Mouse (Mus musculus): ENCODE data around the gene Card9. TPM values are rescaled to one million over a fixed set of nuclear protein-coding genes. Genes with fewer than 3 reads are reported as not detected.
"Not testable (repeated sequence)": the region's sequence is repeated elsewhere in the genome, so short reads cannot be mapped to it uniquely, and the experiment has no call there.

The Card9 gene
- polyA plus RNA-seq, 1 experiment from 2014 or later = 0.62 TPM

- Histone ChIP-seq H3K4me1 (peaks cover 23% of the 10 kb centered on the region), H3K9me3 (no peaks in the 10 kb centered on the region), H3K27ac (peak overlapping the region; percentile 92), H3K27me3 (ENCODE audit: insufficient read depth, poor library complexity, severe bottlenecking) (no peaks in the 10 kb centered on the region), H3K36me3 (peaks cover 74% of the 10 kb centered on the region), H3K4me3 (peak overlapping the region; percentile 95)
- under 1% methylated on average over 45 of the region's 45 CpGs for WGBS
- no peak for DNase-seq (ENCODE audit: low spot score)
Observed at GRCm38 (mm10) chr2:26388682-26389153, 28.0 kb upstream of the Card9 start.

- no peaks in the 10 kb centered on the region for H3K27me3 ChIP-seq (ENCODE audit: insufficient read depth, poor library complexity, severe bottlenecking)
- H3K4me1 ChIP-seq = peaks cover 23% of the 10 kb centered on the region
- peak overlapping the region; percentile 95 for H3K4me3 ChIP-seq
- DNase-seq (ENCODE audit: low spot score) = no peak
- peaks cover 74% of the 10 kb centered on the region for H3K36me3 ChIP-seq
- no peak overlapping the region; the same call in 1 of the 2 replicates for H3K27ac ChIP-seq
- H3K9me3 ChIP-seq = no peaks in the 10 kb centered on the region
- 90% methylated on average over 3 of the region's 3 CpGs for WGBS
Observed at GRCm38 (mm10) chr2:26387713-26388112, 27.0 kb upstream of the Card9 start.

- H3K27me3 ChIP-seq (ENCODE audit: insufficient read depth, poor library complexity, severe bottlenecking); DNase-seq (ENCODE audit: low spot score); H3K9me3 ChIP-seq; H3K4me1 ChIP-seq: not testable (repeated sequence)
- 30% methylated on average over 6 of the region's 6 CpGs for WGBS
- Histone ChIP-seq H3K36me3 (peaks cover 71% of the 10 kb centered on the region), H3K27ac (peak overlapping the region; percentile 83), H3K4me3 (peak overlapping the region; percentile 81)
Observed at GRCm38 (mm10) chr2:26380871-26381270, 20.2 kb upstream of the Card9 start.

GRCm38 (mm10) chr2:26380131-26380771 is 19.5 kb upstream of the Card9 start, which contains the start of gene Snapc4:
Gene Snapc4 (minus strand): TSS chr2:26380653.
- Histone ChIP-seq H3K9me3 (no peaks in the 10 kb centered on the region), H3K4me1 (peaks cover 3% of the 10 kb centered on the region; the same call in 1 of the 2 replicates), H3K4me3 (peak within 1 kb of the TSS; percentile 81), H3K27me3 (ENCODE audit: insufficient read depth, poor library complexity, severe bottlenecking) (no peaks in the 10 kb centered on the region), H3K36me3 (peaks cover 71% of the 10 kb centered on the region), H3K27ac (peak within 1 kb of the TSS; percentile 83)
- peak; percentile 96 for DNase-seq (ENCODE audit: low spot score)
- under 1% methylated on average over 38 of the region's 38 CpGs for WGBS

- Histone ChIP-seq H3K27me3 (ENCODE audit: insufficient read depth, poor library complexity, severe bottlenecking) (no peaks in the 10 kb centered on the region), H3K4me3 (no peak overlapping the region), H3K4me1 (no peaks in the 10 kb centered on the region), H3K36me3 (peaks cover 99% of the 10 kb centered on the region), H3K9me3 (no peaks in the 10 kb centered on the region), H3K27ac (no peak overlapping the region)
- no peak for DNase-seq (ENCODE audit: low spot score)
- 95% methylated on average over 8 of the region's 8 CpGs for WGBS
Observed at GRCm38 (mm10) chr2:26372396-26372795, 11.7 kb upstream of the Card9 start.

GRCm38 (mm10) chr2:26368572-26368971 is 7.9 kb upstream of the Card9 start:
- H3K36me3 ChIP-seq = peaks cover 99% of the 10 kb centered on the region
- WGBS = 92% methylated on average over 1 of the region's 1 CpGs
- H3K27ac ChIP-seq = no peak overlapping the region
- H3K9me3 ChIP-seq = no peaks in the 10 kb centered on the region
- no peak for DNase-seq (ENCODE audit: low spot score)
- H3K27me3 ChIP-seq (ENCODE audit: insufficient read depth, poor library complexity, severe bottlenecking) = no peaks in the 10 kb centered on the region
- no peak overlapping the region for H3K4me3 ChIP-seq
- peaks cover 6% of the 10 kb centered on the region; the same call in 1 of the 2 replicates for H3K4me1 ChIP-seq

- no peak for DNase-seq (ENCODE audit: low spot score)
- H3K4me3 ChIP-seq = no peak overlapping the region
- H3K9me3 ChIP-seq = no peaks in the 10 kb centered on the region
- H3K27me3 ChIP-seq (ENCODE audit: insufficient read depth, poor library complexity, severe bottlenecking) = no peaks in the 10 kb centered on the region
- H3K4me1 ChIP-seq = peaks cover 6% of the 10 kb centered on the region; the same call in 1 of the 2 replicates
- 93% methylated on average over 6 of the region's 6 CpGs for WGBS
- H3K27ac ChIP-seq = no peak overlapping the region
- H3K36me3 ChIP-seq = peaks cover 99% of the 10 kb centered on the region
Observed at GRCm38 (mm10) chr2:26367911-26368310, 7.2 kb upstream of the Card9 start.

- H3K9me3 ChIP-seq = no peaks in the 10 kb centered on the region
- H3K4me1 ChIP-seq = peaks cover 11% of the 10 kb centered on the region
- 82% methylated on average over 10 of the region's 10 CpGs for WGBS
- H3K4me3 ChIP-seq = no peak overlapping the region
- no peak overlapping the region for H3K27ac ChIP-seq
- H3K27me3 ChIP-seq (ENCODE audit: insufficient read depth, poor library complexity, severe bottlenecking) = no peaks in the 10 kb centered on the region
- no peak for DNase-seq (ENCODE audit: low spot score)
- H3K36me3 ChIP-seq = peaks cover 73% of the 10 kb centered on the region
Observed at GRCm38 (mm10) chr2:26364738-26365465, 4.2 kb upstream of the Card9 start.

- no peak for DNase-seq (ENCODE audit: low spot score)
- peaks cover 15% of the 10 kb centered on the region for H3K4me1 ChIP-seq
- no peak overlapping the region for H3K4me3 ChIP-seq
- no peaks in the 10 kb centered on the region for H3K9me3 ChIP-seq
- peaks cover 58% of the 10 kb centered on the region for H3K36me3 ChIP-seq
- 67% methylated on average over 5 of the region's 5 CpGs for WGBS
- H3K27me3 ChIP-seq (ENCODE audit: insufficient read depth, poor library complexity, severe bottlenecking) = no peaks in the 10 kb centered on the region
- no peak overlapping the region for H3K27ac ChIP-seq
Observed at GRCm38 (mm10) chr2:26363481-26363880, 2.8 kb upstream of the Card9 start.

- H3K36me3 ChIP-seq = peaks cover 53% of the 10 kb centered on the region
- no peak for DNase-seq (ENCODE audit: low spot score)
- WGBS = 79% methylated on average over 5 of the region's 5 CpGs
- H3K27me3 ChIP-seq (ENCODE audit: insufficient read depth, poor library complexity, severe bottlenecking) = no peaks in the 10 kb centered on the region
- H3K9me3 ChIP-seq = no peaks in the 10 kb centered on the region
- H3K27ac ChIP-seq = no peak overlapping the region
- no peak overlapping the region for H3K4me3 ChIP-seq
- peaks cover 15% of the 10 kb centered on the region for H3K4me1 ChIP-seq
Observed at GRCm38 (mm10) chr2:26362991-26363390, 2.3 kb upstream of the Card9 start.

- peaks cover 4% of the 10 kb centered on the region for H3K27me3 ChIP-seq (ENCODE audit: insufficient read depth, poor library complexity, severe bottlenecking)
- no peak overlapping the region for H3K27ac ChIP-seq
- peaks cover 23% of the 10 kb centered on the region for H3K36me3 ChIP-seq
- H3K4me3 ChIP-seq = no peak overlapping the region
- DNase-seq (ENCODE audit: low spot score) = no peak
- 75% methylated on average over 6 of the region's 6 CpGs for WGBS
- H3K9me3 ChIP-seq = no peaks in the 10 kb centered on the region
- peaks cover 21% of the 10 kb centered on the region for H3K4me1 ChIP-seq
Observed at GRCm38 (mm10) chr2:26359983-26360382, 735 bp downstream of the Card9 start.

- Histone ChIP-seq H3K36me3 (peaks cover 12% of the 10 kb centered on the region), H3K9me3 (no peaks in the 10 kb centered on the region), H3K4me3 (no peak overlapping the region), H3K27me3 (ENCODE audit: insufficient read depth, poor library complexity, severe bottlenecking) (peaks cover 4% of the 10 kb centered on the region), H3K4me1 (peaks cover 15% of the 10 kb centered on the region; the same call in 1 of the 2 replicates), H3K27ac (no peak overlapping the region)
- 83% methylated on average over 13 of the region's 13 CpGs for WGBS
- no peak for DNase-seq (ENCODE audit: low spot score)
Observed at GRCm38 (mm10) chr2:26358667-26359320, 1.9 kb downstream of the Card9 start.

GRCm38 (mm10) chr2:26357484-26357883 is 3.2 kb downstream of the Card9 start:
- H3K27me3 ChIP-seq (ENCODE audit: insufficient read depth, poor library complexity, severe bottlenecking) = peaks cover 4% of the 10 kb centered on the region
- no peak overlapping the region for H3K27ac ChIP-seq
- 50% methylated on average over 15 of the region's 15 CpGs for WGBS
- H3K4me1 ChIP-seq = peaks cover 20% of the 10 kb centered on the region
- H3K4me3 ChIP-seq = no peak overlapping the region
- no peaks in the 10 kb centered on the region for H3K36me3 ChIP-seq
- no peak for DNase-seq (ENCODE audit: low spot score)
- H3K9me3 ChIP-seq = no peaks in the 10 kb centered on the region

Data from heart, embryonic 10.5 days (tissue).